Mouse (Mus musculus) heart, postnatal 4 days (tissue): Measurements from ENCODE around the gene Bcat1. TPM values are rescaled to one million over a fixed set of nuclear protein-coding genes. Genes with fewer than 3 reads are reported as not detected.

Source experiments
- DNase-seq: peaks from one replicate; pipeline ENCODE4 v3.0.0; 2021
- total RNA-seq, 2 experiments: library from RNA; stranded (reverse); gene quantifications; 2 replicates each; pipeline ENCODE4 v1.2.3; 2021

Gene Bcat1
- total RNA-seq, 2 experiments from 2014 or later = 2.4 to 2.9 TPM

DNA sequence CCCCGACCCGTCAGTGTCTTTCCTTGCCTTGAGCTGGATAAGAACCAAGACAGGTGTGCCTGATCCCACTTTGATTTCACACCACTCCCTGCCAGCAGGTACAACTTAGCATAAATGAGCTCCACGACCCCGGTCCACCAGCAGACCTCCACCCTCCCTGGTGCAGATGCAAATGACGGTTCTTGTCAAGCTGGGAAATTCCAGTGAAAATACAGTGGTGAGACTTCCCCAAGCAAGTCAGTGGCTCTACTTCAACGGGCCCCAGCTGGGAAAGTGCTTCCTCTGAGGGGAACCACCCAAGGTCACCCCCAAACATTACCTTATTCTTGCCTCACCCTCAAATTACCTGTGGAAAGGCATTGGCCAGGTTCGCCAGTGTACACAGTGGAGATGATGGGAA lies 16.0 kb upstream of the Bcat1 start:
- no peak for DNase-seq

DNA sequence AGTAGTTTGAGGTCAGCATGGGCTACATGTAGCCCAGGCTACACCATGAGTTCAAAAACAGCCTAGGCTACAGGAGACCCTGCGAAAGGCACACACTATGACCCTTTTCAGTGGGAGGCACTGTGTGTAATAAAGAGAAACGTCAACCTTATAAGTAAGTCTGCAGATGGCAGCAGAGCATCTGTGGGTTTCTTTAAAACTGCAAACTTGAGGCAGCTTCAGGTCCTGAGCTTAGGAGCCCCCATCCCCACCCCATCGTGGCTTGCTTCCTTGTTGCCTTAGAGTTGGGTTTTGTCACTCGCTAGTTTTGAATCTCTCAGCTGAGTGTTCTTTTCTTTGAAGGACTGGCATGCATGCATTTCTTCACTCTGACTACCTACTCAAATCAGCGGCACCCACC lies 14.9 kb upstream of the Bcat1 start:
- DNase-seq = no peak

DNA sequence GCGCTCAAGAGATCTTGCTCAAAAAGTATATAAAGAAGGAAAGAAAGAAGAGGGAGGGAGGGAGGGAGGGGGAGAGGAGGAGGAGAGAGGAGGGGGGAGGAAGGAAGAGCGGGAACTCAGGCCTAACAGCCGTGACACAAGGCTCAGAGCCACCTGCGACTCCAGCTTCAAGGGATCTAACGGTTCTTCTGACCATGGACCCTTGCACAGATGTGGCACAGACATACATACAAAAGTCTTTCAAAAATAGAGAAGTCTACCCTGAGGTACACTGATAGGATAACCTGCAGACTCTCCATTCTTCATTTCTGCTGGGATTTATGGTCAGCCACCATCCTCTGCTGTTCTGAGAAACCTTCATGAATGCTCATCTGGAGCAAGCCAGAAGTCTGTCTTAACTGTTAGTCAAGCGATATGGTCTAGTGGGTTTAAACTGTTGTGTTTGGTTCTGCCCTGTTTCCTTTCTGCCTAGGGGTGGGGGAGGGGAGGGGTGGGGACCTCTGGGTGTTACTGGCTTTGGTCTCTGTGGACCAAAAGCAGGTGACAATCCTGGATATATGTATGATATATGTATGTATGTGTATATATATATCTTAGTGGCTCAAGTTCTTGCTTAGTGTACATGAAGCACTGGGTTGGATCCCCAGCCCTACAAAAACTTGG lies 14.3 kb upstream of the Bcat1 start:
- no peak for DNase-seq

DNA sequence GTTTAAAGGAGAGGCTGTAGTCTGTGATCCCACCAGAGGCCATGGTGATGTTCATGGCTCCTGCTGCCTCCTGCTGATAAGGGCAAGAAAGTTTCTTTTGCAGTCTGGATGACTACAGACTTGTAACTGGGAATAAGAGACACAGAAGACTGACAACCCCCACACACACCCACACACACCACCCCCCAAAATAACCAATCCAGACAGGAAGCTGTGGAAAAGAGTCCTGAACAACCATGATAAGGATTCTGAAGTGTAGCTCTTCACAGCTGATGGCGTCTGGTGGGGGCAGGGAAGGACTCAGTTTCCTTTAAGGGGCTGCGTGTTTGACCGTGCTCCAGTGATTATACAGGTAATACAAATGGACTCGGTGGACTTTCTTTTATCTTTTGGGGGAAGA lies 13.4 kb upstream of the Bcat1 start:
- DNase-seq = no peak

DNA sequence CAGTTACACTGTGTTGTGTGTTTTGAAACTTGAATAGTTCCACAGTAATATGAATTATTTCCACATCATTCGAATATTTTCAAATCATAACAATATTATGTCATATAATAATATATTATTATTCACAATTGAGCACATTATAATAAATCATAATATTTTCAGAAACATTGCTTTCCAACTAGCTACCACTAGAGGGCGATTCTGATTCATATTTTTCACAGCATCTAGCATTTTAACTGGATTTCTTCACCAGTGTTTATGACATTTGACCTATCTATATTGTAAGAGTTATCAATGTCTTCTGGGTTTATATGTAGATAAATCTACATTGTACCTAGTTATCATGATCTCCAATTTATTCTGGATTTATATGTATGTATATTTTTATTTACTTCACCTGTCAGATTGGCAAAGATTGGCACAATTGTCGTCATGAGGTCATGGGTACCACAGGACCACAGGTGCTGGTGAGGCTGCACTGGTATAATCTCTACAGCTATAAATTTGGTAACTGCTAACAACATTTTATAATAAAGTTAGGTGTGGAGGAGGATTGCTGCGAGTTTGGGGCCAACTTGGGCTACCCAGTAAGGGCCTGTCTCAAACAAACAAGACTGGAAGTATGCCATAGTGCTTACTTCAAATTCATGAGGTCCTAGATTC lies 12.6 kb upstream of the Bcat1 start:
- no peak for DNase-seq

DNA sequence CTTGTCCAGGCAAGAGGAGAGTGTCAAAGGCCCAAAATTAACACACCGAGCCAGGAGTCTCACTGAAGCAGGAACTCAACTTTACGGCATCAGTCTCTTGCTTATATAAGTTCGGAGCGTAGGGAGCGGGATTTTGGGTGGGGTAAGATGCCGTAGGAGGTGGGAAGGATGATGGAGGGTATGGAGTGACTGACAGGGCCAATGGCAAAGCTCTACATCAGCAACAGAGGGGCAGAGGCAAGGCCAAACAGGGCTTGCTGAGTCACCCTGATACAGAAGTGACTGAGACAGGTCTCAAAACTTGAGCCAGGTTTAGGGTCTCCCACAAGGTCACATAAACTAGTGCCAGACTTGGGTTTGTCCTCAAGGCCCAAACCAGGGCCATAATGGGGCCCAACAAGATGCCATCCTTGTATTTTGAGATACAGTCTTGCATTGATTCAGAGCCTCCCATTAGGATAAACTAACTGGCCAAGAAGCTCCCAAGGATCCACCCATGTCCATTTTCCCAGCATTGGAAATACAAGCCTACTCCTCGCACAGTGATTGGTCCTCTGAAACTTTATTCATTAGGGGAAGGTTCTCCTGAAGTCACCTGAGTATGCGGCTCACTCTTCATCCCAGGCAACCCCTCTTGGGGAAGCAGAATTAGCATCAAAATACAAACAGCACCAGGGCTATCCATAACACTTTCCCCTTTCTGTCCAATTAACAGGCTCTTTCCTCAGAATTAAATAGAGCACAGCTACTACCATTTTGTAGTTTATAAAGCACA lies 8.5 kb upstream of the Bcat1 start:
- DNase-seq = no peak

DNA sequence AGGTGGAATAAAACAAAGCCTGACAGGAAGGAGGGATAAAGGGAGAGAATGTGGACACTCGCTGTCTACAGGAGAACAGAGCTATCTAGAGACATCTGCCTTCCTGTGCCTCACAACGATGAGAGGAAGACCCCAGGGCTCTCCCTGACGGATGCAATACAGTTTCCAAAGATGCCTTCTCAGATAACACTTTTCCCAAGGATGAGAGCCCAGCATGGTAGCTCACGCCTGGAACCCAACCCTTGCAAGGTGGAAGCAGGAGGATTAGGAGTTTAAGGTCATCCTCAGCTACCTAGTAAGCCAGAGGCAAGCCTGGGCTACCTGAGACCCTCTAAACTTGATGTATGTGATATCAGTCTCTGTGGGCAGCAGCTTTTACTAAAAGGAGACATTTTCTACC lies 5.7 kb upstream of the Bcat1 start:
- DNase-seq = no peak

DNA sequence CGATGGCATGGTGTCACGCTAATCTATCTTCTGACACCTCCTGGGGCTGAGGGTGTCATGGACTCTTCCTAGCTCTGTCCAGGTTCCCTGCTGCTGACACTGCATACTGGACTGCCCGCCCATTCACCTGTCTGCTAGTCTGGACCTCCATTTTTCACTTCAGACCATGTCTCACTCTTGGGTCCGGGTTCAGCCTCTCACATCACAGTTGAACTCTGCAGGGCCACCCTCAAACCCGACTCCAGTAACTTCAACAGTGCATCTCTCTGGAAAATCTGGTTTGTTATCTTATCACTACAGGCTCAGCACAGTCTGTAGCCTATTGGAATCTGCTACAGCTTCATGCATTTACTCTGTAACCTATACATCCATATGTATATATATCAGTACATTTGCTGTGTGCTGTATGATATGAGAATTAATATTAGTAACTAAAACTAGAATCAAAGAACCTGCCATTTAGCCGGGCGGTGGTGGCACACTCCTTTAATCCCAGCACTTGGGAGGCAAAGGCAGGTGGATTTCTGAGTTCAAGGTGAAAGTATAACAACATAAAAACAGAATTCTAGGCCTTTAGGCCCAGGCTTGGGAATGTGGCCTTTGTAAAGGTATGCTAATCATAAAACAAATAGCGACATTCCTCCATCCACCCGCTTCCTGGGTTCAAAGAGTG lies 3.2 kb upstream of the Bcat1 start:
- DNase-seq = no peak

DNA sequence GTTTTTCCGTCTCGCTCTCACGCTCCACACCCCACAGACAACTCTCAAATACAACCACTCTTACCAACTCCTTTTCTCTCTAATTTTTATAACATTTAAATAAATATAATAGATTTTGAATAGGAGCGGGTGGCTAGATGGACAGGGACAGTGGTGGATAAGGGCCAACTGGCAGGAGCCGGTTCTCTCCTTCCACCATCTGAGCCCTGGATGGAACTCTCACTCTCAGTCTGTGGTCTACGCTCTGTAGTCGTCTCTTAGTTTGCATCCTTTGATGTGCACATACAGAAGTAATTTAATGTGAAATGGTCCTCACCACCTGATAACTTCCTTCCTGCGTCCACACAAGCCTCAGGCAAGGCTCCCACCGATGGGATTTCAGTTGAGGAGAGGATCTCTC lies 302 bp upstream of the Bcat1 start:
- DNase-seq = no peak

DNA sequence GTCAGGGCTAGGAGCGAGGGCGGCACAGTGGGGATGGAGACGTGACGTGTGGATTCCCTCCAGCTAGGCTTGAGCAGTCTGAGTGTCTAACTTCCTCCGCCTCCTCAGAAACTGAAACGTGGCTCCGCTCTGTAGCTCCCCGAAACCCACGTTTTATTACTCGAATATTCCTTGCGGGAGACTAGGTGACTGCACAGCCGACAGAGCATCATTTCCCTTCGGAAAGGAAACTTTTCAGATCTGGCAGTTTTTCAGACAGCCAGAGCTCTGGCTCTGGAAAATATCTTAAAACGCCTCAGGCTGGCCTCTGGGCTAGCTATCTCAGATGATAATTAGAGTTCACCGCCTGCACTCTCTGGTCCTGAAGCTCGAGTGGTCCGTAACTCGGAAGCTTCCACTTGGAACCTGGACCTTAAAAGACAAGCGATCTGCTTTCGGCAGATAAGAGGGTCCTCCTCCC lies 866 bp downstream of the Bcat1 start:
- no peak for DNase-seq

DNA sequence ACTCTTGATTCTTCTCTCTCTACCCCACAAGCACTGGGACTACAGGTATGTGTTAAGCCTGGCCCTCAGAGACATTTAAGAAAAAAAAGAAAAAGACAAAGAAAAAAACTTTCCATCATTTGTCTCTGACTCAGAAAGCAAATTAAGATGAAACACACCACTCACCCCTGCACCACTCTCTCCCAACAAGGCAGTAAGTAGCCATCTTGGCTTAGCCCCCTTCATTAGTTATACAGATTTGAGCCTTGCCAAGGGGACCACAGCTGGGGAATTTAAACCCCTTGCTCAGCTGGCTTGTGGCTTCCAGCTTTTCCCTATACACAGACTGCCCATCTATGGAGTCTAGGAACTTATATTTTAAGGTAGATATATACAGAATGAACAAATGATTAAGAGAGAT lies 1.5 kb downstream of the Bcat1 start:
- DNase-seq = no peak

DNA sequence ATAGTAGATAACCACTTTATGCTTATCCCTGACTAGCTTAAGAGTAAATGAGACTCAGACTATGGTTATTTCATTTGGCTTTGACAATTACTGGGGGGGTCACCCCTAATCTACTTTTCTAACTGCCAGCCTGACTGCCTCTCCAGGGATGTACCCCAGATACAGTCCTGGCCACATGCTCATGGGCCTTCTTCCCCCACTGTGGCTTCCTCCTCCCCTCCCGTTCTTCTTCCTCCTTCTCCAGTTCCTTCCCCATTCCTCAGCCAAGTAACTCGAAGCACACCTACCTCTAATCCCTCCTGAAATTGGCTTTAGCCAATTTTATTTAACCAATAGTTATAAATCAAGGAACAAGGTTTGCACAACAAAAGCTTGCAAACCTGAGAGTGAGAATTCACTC lies 6.1 kb downstream of the Bcat1 start:
- no peak for DNase-seq

DNA sequence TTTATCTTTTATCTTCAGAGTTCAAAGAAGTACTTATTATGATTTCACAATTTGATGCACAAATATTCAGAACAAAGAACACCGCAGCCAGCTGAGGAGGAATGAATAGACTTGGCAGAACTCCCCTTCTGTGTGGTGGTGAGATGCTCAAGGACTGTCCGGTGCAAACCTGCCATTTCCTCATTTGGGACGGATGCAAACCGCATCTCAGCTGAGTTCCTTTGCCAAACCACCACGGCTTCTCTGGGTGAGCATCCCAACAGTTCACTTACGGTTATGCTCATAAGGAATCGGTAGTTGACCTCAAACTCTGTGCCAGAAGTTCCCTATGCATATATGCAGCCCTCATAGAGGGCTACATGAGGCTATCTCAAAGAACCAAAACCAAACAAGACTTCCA lies 6.6 kb downstream of the Bcat1 start:
- DNase-seq = no peak

DNA sequence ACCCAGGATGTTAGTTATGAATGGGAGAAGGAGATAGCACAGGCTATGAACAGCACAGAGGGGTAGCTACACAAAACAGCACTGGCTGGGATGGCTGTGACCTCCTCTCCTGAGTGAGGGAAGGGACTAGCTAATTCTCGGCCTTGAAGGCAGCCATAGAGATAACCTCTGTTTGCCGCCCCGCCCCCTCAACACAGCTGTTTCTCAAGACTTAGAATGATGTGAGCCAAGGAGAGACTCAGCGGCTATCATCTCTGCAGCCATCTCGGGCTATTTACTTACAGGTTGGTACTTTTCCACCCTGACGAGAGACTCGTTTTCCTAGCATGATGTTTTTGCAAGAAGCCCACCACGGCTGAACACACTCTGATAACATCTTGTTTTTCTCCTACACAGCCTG lies 8.3 kb downstream of the Bcat1 start:
- no peak for DNase-seq

DNA sequence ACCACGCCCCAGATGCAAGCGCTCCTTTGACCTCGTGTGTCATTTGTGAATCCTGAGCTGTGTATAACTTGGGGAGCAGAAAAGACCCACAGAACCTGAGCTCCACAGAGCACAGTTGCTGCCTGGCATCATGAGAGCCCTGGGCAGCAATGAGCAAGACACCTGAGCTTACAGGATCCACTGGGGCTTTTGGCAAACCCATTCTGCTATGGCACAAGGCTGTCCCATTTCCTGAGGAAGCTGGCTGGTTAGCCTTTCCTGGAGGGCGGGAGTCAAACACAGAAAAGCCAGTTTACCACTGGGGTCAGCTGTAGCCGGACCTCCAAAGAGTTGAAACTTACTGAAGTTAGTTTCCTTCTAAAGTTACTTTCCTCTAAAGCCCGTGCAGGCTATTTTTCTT lies 9.6 kb downstream of the Bcat1 start:
- DNase-seq = no peak

DNA sequence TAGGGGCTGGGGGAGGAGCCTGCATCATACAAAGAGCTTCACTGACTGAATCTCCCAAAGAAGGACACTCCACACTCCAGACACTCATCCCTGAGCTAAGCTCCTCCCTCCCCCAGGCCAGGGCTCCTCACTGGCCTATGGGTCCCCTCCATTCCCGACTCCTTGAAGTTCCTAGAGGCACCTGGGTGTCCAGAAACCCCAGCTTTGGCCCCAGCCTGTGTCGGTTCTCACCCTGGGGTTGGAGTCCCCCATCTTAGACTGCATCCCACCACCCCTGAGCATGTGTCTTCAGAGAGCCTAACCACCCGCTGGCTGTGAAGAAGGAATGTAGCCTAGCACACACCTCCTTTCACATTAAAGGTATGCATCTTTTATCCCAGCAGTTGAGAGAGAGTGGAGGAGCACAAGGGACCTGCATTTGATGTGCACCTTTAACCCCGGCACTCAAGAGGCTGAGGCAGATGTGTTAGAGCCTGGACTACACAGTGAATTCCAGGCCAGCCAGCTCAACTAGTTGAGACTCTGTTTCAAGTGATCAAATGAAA lies 10.6 kb downstream of the Bcat1 start:
- DNase-seq = no peak

DNA sequence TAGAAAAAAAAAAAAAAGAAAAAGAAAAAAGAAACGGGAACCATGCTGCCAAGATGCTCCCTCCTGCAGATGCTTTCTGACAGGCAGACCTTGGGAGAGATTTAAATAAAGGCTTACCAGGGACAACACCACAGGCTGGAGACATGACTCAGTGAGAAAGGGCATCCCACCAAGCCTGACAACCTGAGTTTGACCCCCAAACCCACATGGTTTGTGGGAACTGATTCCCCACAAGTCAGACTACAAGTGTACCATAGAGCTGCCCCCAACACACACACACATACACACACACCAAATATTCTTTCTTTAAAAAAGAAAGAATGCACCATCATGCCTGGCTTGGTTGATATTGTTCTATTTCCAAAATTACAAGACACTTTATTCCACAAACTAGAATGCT lies 11.9 kb downstream of the Bcat1 start:
- DNase-seq = no peak

DNA sequence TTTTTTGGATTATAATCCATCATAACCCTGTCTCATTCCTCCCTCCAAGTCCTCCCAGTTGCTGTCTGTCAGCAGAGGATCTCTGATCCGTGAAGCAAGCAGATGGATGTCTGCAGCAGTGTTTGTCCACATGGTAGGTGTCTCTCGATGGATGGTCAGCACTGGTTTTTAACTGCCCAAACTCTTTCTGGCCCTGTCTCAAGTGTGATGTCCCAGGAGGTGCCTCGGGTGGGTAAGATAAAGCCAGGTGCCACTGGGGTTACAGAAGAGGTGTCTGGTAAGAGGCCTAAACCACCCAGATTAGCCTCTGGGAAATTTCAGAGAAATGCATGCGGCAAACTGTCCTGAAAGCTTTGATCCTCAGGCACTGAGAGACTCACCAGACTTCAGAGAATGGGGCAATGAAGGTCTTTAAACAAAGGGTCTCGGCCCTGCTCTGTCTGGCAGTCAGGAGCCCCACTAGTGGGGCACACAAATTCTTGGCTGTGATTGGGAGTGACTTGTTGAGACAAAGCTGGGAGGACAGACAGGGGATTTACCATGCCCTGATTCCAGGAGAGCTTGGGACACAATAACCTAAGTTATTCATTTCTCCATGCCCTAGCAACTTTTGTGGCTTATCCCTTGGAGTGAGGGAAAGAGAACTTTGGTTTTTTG lies 12.6 kb downstream of the Bcat1 start:
- DNase-seq = no peak

DNA sequence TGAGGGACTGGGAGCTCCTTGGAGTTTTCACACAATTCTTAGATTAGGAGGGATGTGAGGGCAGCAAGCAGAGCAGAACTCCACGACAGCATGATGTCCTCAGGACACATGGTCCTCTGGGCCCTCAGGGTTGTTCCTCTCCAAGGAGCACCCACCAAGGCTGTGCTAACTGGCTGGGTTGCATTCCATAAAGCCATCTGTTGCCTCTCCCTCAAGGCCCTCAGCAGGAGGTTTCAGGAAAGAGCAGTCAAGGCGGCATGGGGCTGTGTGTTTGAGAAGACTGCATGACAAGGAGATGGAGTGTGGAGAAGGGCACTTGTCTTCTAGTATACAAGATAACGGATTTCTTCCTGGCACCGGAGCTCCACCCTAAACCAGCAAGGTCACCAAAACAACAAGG lies 13.2 kb downstream of the Bcat1 start:
- no peak for DNase-seq

DNA sequence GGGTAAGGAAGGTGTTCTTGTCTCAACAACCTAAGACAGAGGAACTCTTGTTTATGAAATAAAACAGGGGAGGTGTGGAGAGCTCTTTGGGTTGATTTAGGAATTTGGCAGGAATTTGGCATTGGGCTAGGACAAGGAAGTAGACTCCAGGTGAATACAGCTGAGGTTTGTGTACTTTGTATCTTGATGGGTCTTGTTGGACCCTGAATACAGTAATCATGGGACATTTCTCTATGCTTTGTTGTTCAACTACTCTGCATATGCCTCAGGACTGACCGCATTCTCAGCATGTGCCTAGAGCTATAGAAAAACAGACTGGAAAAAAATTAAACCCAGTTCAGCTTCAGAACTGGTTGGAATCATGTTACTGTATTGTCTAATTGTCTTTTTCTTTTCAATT lies 14.6 kb downstream of the Bcat1 start:
- no peak for DNase-seq

DNA sequence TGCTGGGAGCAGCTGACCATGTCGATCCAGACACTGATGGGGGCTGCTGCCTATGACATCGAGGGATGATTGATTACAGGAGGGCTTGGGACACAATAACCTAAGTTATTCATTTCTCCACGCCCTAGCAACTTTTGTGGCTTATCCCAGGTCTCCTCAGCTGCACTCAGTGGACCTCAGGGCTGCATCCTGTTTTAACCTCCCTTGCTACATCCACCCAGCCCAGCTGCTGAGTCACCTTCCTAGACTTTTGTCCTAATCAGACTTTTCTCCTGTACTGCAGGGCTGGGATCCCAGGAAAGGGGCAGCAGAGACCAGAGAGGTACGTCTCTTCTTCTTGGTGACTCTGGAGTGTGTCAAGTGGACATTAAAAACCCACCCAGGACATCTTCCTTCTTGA lies 19.9 kb downstream of the Bcat1 start:
- no peak for DNase-seq

DNA sequence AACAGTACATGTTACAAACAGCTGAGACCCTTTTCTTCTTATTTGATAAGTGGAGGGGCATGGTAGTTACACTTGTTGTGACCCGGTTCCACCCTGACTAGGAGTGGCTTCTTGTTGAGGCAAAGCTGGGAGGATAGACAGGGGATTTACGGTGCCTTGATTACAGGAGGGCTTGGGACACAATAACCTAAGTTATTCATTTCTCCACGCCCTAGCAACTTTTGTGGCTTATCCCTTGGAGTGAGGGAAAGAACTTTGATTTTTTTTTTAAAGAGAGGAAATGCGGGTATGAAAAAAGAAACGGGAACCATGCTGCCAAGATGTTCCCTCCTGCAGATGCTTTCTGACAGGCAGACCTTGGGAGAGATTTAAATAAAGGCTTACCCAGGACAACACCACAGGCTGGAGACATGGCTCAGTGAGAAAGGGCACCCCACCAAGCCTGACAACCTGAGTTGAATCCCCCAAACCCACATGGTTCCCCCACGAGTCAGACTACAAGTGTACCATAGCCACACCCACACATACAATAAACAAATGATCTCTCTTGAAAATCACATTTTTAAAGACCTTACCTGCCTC lies 20.6 kb downstream of the Bcat1 start:
- no peak for DNase-seq
